Mouse (Mus musculus) CD4-positive, CD25-positive, alpha-beta regulatory T cell (primary cell): ENCODE measurements around the gene Gfer. TPM values are rescaled to one million over a fixed set of nuclear protein-coding genes. Genes with fewer than 3 reads are reported as not detected.

Experiments used
- polyA plus RNA-seq: library from polyadenylated mRNA; unstranded; fragments of 100-300 nt; shearing (Covaris generic); gene quantifications from one replicate; pipeline ENCODE4 v1.2.1, GENCODE M21; 2017

The Gfer gene
- 42.2 TPM for polyA plus RNA-seq

DNA sequence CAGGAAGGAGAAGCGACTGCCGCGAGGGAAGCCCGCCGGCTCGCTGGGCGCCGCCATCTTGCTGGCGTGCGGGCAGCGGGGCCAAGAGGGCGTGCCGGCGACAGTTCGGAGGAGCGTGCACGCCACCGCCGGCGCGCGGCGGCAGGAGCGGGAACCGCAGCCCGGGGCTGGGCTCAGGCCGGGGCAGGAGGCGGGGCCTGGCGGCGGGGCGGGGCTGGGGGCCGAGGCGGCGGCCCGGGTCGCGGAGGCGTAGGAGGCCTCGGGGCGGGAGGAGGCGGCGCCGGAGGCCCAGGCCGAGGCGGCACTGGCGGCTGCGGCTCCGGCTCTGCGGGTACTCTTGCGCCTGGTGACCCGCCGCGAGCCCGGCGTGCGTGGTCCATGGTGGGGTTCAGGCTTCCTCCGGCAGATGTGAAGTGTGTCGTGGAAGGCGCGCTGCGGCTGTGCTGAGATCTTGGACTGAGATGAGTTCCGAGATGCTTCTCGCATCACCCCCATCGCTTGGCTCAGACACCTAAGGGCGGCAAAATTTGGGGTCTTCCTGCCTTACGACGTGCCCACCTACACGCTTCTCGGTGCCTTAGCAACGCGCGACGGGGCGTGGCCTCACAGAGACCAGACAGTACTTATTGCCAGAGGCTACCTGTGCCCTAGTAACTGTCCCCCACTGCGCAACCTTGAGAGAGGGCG lies at the start of gene Gfer, which contains the start of gene Noxo1:
Gene Gfer (minus strand): TSS at position 146 of the 687 bp plus-strand sequence.
Gene Noxo1 (plus strand): TSS at position 224 of the 687 bp plus-strand sequence.

DNA sequence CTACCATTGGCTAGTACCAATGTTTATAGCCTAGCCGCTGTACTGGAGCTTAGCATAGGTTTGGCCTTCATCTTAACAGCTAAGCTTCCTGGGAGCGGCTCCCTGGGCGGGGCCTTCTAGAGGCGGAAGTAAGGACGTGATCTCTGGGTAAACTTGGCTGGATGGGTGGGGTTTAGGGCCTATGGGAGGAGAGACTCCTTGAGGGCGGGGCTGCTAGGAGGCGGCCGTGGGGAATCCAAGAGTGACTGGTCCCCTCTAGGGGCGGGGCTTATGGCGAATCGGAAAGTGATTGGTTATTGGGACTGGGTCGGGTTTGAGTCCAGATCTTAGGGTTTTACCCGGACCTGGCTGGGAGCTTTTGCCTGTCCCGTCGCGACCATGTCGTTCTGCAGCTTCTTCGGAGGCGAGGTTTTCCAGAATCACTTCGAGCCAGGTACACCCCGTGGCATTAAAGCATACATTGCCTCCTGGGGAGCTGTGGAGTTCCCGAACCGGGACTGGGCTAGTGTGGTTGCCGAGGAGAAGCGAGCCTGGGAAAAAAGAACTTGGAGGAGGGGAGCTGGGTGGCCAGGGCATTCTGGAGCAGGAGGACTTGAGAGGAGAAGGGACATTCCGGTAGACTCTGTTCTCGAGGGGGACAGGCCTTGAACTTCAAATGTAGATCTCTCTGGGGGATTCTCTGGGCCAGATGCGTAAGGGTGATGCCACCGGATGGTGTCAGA lies 40.5 kb upstream of the Gfer start, which contains the start of gene Msrb1:
Gene Msrb1 (plus strand): TSS at position 313 of the 722 bp plus-strand sequence.

DNA sequence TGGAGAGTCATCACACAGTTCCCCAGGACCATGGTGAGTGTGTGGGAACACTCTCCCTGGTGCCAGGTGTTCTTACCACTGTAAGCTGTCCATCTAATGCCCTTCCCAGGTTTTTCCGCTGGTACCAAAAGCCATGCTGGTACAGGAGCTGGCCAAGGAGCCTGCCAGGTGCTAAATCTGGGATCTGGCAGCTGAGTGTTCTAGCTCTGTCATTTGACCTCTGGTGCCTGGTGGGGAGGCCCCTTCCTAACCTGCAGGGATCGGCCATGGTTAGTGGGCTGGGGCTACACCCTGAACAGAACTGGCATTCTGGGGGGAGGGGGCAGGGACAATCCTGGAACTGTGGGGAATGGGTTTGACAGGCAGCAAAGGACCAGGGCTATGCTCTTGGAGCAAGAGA lies 31.7 kb upstream of the Gfer start, which contains the start of gene Rpl3l:
Gene Rpl3l (plus strand): TSS at position 203 of the 400 bp plus-strand sequence.

DNA sequence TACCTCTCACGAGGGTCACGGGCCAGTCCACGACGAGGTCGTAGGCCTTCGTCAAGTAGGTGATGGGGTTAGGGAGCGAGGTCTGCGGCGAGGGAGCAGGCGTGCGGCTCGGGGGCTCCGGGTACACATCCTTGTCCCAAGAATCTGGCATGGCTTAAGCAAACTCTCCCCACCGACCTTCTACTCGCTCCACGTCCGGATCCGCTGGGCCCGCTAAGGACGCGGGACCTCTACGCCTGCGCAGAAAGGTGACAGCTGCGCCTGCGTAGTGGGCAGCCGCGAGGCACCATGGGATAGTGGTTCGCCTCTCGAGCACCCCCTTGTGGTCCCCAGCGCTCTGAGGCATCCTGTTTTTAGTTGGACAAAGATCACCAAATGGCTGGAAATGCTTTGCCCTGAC lies 28.2 kb upstream of the Gfer start, which contains the start of gene Ndufb10:
Gene Ndufb10 (minus strand): TSS at position 295 of the 400 bp plus-strand sequence.

GRCm38 (mm10) chr17:24717943-24718342 lies 22.0 kb upstream of the Gfer start, which contains the start of the genes Rnf151 and Rps2:
Gene Rnf151, minus strand, starts transcription at chr17:24718063.
Gene Rps2, plus strand, starts transcription at chr17:24718116.

GRCm38 (mm10) chr17:24706982-24707800 lies 11.2 kb upstream of the Gfer start, which contains the start of gene Tbl3:
Gene Tbl3, minus strand, starts transcription at chr17:24707660.

DNA sequence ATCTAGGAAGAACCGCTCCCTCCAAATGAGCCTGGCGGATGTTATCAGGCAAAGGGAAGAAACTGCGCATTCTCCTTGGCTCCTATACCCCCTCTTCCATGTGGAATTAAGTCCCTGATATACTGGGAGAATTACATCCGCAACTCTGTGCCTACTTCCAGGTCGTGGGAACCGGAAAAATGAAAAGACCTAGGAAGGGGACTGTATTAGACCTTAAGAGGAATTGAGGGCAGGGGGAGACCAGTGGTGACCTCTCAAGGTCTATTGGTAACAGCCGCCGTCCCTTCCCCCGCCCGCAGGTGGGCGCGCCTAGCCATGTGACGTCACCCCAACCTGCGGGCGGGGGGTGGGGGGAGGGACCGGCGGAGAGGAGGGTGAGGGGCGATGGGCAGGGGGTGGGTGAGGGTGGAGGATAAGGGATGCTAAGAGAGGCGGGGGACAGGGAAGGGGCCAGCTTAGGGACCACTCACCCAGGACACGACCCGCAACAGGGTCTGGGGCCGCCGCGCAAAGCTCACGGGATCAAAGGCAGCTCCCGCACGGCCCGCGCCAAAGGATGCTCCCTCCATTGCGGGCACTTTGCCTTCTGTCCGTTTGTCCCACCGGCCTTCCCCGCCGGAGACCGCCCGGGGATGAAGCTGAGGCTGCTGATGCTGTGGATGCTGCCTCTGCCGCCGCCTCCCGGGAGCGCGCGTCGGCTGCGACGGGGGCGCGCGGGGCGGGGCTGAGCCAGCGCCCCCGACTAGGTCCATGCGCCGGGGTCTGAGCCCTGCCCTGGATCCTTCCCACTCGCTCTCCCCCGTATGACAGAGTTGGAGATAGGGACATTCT lies 6.5 kb downstream of the Gfer start, which contains the start of gene Syngr3:
Gene Syngr3 (minus strand): TSS at position 705 of the 831 bp plus-strand sequence.

GRCm38 (mm10) chr17:24669545-24670245 lies 26.3 kb downstream of the Gfer start, which contains the start of gene Zfp598:
Gene Zfp598, plus strand, starts transcription at chr17:24669687.

DNA sequence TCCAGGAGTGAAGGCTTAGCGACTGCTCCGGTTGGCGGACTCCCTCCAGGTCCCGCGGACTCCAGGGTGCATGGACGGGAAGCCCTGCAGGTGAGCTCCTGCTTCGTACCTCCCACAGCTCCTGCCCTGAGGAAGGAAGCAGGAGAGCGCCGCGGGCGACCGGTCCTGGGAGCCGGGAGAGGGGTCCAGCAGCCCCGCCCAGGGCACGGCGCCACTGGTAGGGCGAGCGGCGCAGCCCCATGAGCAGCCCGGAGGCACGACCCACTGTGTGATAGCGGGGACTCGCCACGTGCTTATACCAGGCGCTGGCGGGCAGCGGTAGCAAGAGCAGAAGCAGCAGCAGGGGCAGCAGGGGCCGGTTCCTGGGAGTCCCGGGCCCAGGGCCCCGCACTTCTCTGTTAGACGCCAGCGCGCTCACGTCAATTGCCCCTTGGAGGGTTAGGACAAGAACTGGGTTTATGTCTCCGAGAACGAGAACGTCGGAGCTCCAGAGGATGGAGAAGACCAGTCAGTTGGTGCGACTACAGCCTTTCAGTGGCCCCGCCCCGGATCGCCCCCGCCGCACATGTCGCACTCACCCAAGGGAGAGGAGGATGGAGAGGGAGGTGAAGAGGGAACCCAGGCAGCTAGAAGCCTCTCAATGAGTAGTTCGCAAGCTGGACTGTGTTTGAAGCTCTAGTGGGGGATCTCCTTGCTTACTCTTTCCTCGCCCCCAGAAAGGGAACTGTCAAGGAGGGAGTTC lies 37.8 kb downstream of the Gfer start, which contains the start of gene Npw:
Gene Npw (minus strand): TSS at position 441 of the 742 bp plus-strand sequence.

GRCm38 (mm10) chr17:24650070-24650616 lies 45.8 kb downstream of the Gfer start, which contains the start of gene Slc9a3r2:
Gene Slc9a3r2, minus strand, starts transcription at chr17:24650327.

Other genes with a start within 250 kb of the Gfer start
- gene E4f1, start 225.8 kb downstream of the Gfer start, polyA plus RNA-seq, result 107 TPM
- 42.3 TPM for gene Pgp, start 225.8 kb downstream of the Gfer start, polyA plus RNA-seq
- gene Bricd5, start 222.3 kb downstream of the Gfer start, polyA plus RNA-seq, result 0.31 TPM
- 26.4 TPM for gene Mlst8, start 217.1 kb downstream of the Gfer start, polyA plus RNA-seq
- 0.18 TPM for gene Caskin1, start 207.6 kb downstream of the Gfer start, polyA plus RNA-seq
- gene Traf7, start 168.2 kb downstream of the Gfer start, polyA plus RNA-seq, result 84.8 TPM
- 4.5 TPM for gene Rab26, start 161.9 kb downstream of the Gfer start, polyA plus RNA-seq
- gene Pkd1, start 146.3 kb downstream of the Gfer start, polyA plus RNA-seq, result 50.6 TPM
- 46.5 TPM for gene Tsc2, start 63.5 kb downstream of the Gfer start, polyA plus RNA-seq
- gene Nthl1, start 63.5 kb downstream of the Gfer start, polyA plus RNA-seq, result 7.4 TPM
- 0.26 TPM for gene Slc9a3r2, start 45.8 kb downstream of the Gfer start, polyA plus RNA-seq
- gene Npw, start 37.7 kb downstream of the Gfer start, polyA plus RNA-seq, result not detected
- 22.6 TPM for gene Zfp598, start 26.5 kb downstream of the Gfer start, polyA plus RNA-seq
- gene Syngr3, start 6.2 kb downstream of the Gfer start, polyA plus RNA-seq, result 0.44 TPM
- gene Noxo1, start 78 bp upstream of the Gfer start, polyA plus RNA-seq, result 3.2 TPM
- gene Tbl3, start 11.5 kb upstream of the Gfer start, polyA plus RNA-seq, result 64.1 TPM
- gene Rnf151, start 21.9 kb upstream of the Gfer start, polyA plus RNA-seq, result not detected
- gene Rps2, start 22.0 kb upstream of the Gfer start, polyA plus RNA-seq, result 779 TPM
- gene Ndufb10, start 28.3 kb upstream of the Gfer start, polyA plus RNA-seq, result 194 TPM
- not detected for gene Rpl3l, start 31.7 kb upstream of the Gfer start, polyA plus RNA-seq
- 16.4 TPM for gene Msrb1, start 40.5 kb upstream of the Gfer start, polyA plus RNA-seq
- gene Hs3st6, start 56.8 kb upstream of the Gfer start, polyA plus RNA-seq, result not detected
- not detected for gene Meiob, start 108.1 kb upstream of the Gfer start, polyA plus RNA-seq
- gene Hagh, start 144.0 kb upstream of the Gfer start, polyA plus RNA-seq, result 36.3 TPM
- 2.7 TPM for gene Fahd1, start 154.2 kb upstream of the Gfer start, polyA plus RNA-seq
- gene Igfals, start 169.8 kb upstream of the Gfer start, polyA plus RNA-seq, result not detected
- 106 TPM for gene Nubp2, start 190.2 kb upstream of the Gfer start, polyA plus RNA-seq
- 64.5 TPM for gene Spsb3, start 190.5 kb upstream of the Gfer start, polyA plus RNA-seq
- gene Eme2, start 198.9 kb upstream of the Gfer start, polyA plus RNA-seq, result 46.2 TPM
- gene Mrps34, start 199.0 kb upstream of the Gfer start, polyA plus RNA-seq, result 95.9 TPM
- gene Nme3, start 200.3 kb upstream of the Gfer start, polyA plus RNA-seq, result 56.5 TPM
- 52.6 TPM for gene Mapk8ip3, start 240.8 kb upstream of the Gfer start, polyA plus RNA-seq